Mouse (Mus musculus) forebrain, embryonic 13.5 days (tissue): ENCODE results near the gene Sall1. TPM values are rescaled to one million over a fixed set of nuclear protein-coding genes. Genes with fewer than 3 reads are reported as not detected.

ENCODE experiments used
- ATAC-seq: fragments of 200-750 bp; cut with Nextera tagmentation; 2 replicates; pipeline ENCODE4 v1.8.0; 2017
- H3K27ac ChIP-seq: fragments of 300-500 bp; sonication (generic); 2 replicates; pipeline ENCODE4 v1.5.1; 2015; ENCODE audit warnings: inconsistent platforms, mild to moderate bottlenecking, moderate library complexity
- H3K27me3 ChIP-seq: fragments of 300-500 bp; sonication (generic); 2 replicates; pipeline ENCODE4 v1.6.1; 2015; ENCODE audit warnings: mild to moderate bottlenecking, inconsistent platforms
- H3K36me3 ChIP-seq: fragments of 300-500 bp; sonication (generic); 2 replicates; pipeline ENCODE4 v1.6.1; 2015; ENCODE audit warnings: mild to moderate bottlenecking, inconsistent platforms; ENCODE audit not compliant: poor library complexity, severe bottlenecking
- H3K4me1 ChIP-seq: fragments of 300-500 bp; sonication (generic); 2 replicates; pipeline ENCODE4 v1.6.1; 2015; ENCODE audit warnings: inconsistent platforms
- H3K4me2 ChIP-seq: fragments of 300-500 bp; sonication (generic); 2 replicates; pipeline ENCODE4 v1.6.1; 2015; ENCODE audit warnings: inconsistent platforms, mild to moderate bottlenecking, moderate library complexity
- H3K4me3 ChIP-seq: fragments of 300-500 bp; sonication (generic); 2 replicates; pipeline ENCODE4 v1.5.1; 2015; ENCODE audit warnings: mild to moderate bottlenecking, inconsistent platforms
- H3K9ac ChIP-seq: fragments of 300-500 bp; sonication (generic); 2 replicates; pipeline ENCODE4 v1.6.1; 2015; ENCODE audit warnings: mild to moderate bottlenecking, inconsistent platforms
- H3K9me3 ChIP-seq: fragments of 300-500 bp; sonication (generic); replicated peaks from 2 replicates; pipeline ENCODE4 v1.6.1; 2016; ENCODE audit warnings: inconsistent platforms
- WGBS: fragments of 180-500 bp; shearing (Covaris S2); methylation state at CpG from one replicate; pipeline ENCODE4 v1.1.7; 2015; 5-methylcytosine and 5-hydroxymethylcytosine counted together
- microRNA-seq: library from miRNA; unstranded; fragments of <30 nt; microRNA quantifications from one replicate; pipeline ENCODE4, GENCODE M21; 2016
- polyA plus RNA-seq: library from polyadenylated mRNA; unstranded; fragments of >200 nt; fragmentation: Nextera tagmentation; extraction: Ambion mirVana; gene quantifications from 2 replicates; pipeline ENCODE4 v1.2.1, GENCODE M21; 2015

The Sall1 gene
- polyA plus RNA-seq, 1 experiment from 2014 or later: 26.2 TPM

- Histone ChIP-seq H3K36me3 (no peaks in the 10 kb centered on the region), H3K27me3 (no peaks in the 10 kb centered on the region), H3K4me1 (no peaks in the 10 kb centered on the region), H3K27ac (no peak overlapping the region), H3K4me3 (no peak overlapping the region), H3K9me3 (no peaks in the 10 kb centered on the region), H3K4me2 (no peak overlapping the region), H3K9ac (no peak overlapping the region)
- WGBS: 88% methylated on average over 5 of the region's 5 CpGs
- no peak for ATAC-seq
Observed at GRCm38 (mm10) chr8:88983468-88983867, 60.5 kb downstream of the Sall1 start.

Small RNAs within 50 kb of the gene (microRNA-seq; reads per million reads assigned to microRNA genes)
- not detected for gene Mir8110
